Mouse (Mus musculus): ENCODE data around the gene Itprid1.

DNA sequence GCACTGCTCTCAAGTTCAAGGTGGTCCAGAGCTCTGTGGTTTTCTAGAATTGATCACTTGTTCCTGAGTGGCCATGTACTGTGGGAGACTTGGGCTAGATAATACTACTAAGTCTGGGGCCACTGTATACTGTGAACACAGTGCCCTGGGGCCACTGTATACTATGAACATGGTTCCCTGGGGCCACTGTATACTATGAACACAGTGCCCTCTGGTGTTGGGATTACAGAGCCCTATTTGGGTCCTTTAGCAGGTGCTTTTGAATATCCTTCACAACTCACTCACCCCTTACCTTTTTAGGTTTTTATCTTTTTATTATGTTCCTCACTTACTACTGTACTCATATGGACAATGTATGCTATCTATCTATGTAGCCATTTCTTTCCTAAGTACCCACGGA lies 24.3 kb upstream of the Itprid1 start:
- TF ChIP-seq ZNF384 (IDR thresholded peaks at IDR 0.05; ENCODE audit: low read depth, low read length) = no peak
- TF ChIP-seq ZC3H11A (IDR thresholded peaks at IDR 0.05; ENCODE audit: borderline replicate concordance, low read depth, low read length) = peak; percentile 25; the same call in 1 of the 2 replicates
- TF ChIP-seq CHD2 (IDR thresholded peaks at IDR 0.05; ENCODE audit: low read depth, low read length) = no peak

Measured in ES-E14 (cell line).